Mouse (Mus musculus) 3134 (cell line): ENCODE data around the gene Ppfia1.
A peak's percentile ranks its signal among the peaks of the same experiment; 100 is the strongest.

ENCODE experiments used
- DNase-seq: peaks from one replicate; pipeline ENCODE4 v3.0.0-alpha.2; 2011; ENCODE audit warnings: low spot score; ENCODE audit not compliant: insufficient read length; ENCODE audit errors: extremely low read depth

Ppfia1 gene

DNA sequence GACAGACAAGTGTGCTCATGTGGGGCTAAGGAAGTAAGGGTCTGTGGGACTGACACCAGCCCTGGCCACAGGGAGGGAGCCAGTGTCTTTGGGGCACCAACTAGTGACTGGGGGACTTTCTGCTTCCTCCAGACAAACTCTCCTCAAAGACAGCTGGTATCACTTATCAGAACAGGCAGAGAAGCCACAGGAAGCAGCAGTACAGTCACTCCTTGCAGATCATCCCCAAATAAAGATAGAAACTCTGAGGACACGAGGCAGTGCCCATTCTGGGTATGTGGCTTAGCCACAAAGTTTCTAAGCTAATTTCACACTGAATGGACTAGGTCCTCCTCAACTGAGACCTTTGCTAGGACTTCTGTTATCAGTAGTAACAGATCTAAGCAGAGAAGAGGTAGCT, 60.6 kb downstream of the Ppfia1 start:
- no peak for DNase-seq

DNA sequence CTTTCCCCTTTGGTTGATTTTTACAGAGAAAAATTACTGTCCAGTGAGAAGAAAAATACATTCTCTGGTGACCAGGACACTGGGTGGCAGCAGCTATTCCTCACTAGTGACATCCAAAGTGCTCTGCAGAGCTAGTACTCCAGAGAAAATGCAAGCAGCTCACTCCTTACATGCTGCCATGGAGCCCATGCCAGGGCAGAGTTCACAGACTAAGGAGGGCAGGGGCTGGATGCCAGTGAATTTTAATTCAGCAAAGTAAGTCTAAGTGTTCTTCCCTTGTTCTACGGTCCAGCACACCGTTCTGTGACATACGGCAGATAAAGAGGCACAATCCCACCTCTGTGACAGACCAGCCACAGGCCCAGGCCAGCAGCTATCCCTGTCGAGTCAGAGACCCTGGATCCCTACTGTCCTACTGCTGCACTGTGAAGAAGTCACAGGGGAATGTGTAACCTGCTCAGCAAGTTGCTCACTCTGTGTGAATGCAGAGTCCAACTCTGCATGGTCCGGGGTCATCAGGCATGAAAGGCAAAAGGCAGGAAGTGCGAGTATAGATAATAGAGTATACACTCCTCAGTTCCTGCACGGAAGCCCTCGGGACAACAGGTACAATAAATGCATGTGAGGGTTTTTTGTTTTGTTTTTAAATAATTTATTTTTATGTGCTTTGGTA, 63.2 kb downstream of the Ppfia1 start:
- no peak for DNase-seq

DNA sequence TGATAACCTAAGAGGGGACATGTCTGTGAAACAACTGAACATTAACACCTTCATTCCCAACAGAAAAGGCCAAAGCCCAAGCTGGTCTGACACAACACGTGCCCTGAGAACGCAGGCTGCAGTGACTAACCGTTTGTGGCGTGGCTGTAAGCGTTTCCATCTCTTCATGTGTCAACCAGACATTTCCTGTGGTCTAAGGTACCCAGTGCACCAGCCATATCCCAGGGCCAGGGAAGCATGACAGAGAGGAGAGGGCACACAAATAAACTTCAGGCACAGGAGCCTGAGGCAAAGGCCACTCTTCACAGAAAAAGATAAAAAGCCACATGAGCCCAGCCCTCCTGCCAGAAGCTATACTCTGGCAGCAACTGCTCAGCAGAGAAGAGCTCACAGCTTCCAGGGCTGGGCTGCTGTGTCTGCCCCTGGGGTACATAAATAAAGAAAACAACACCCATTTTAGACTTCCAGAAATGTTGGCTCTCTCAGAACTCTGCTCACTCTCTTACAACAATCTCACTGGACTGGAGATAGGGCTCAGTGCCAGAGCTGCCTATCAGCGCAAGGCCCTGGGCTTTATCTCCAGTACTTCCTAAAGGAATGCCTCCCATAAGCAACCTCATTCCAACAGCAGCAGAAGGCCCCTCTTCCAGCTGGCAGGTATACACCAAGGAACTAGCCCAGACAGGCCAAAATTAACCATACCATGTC, 64.3 kb downstream of the Ppfia1 start:
- DNase-seq = no peak

DNA sequence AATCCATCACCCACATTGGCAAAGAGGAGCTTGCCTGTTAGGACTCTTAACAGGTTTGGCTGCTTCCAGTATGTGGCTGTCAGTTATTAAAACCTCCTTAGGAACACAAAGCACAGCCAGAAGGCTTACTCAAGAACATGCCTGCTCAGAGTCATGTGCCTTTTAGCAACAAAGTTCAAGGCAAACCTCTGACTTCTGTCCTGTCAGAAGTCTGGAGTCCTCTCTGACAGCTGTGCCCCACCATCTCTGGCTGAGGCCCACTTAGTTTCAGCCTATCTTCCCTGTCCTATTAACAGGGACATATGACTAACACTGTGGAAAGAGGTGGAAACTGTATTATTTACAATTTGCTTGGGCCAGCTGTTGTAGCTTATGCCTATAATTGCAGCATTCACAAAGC, 73.2 kb downstream of the Ppfia1 start:
- DNase-seq = no peak

DNA sequence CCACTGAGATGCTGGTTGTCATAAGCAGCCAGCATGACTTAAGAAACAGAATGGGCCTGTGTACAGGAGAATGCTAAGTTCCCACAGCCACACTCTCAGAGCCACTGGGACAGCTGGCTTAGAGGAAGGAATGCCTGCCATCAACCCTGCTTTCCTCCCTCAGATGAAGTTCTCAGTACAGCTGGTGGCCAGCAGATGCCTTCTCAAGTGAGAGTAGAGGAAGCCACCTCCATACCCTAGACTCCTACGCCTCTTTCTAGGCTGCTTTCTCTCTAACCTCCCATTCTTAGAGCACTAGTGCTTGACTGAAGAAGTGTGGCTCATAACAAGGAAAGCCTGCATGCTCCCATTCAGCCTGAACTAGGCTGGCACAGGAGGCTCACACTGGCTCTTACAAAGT, 74.0 kb downstream of the Ppfia1 start:
- DNase-seq = no peak

DNA sequence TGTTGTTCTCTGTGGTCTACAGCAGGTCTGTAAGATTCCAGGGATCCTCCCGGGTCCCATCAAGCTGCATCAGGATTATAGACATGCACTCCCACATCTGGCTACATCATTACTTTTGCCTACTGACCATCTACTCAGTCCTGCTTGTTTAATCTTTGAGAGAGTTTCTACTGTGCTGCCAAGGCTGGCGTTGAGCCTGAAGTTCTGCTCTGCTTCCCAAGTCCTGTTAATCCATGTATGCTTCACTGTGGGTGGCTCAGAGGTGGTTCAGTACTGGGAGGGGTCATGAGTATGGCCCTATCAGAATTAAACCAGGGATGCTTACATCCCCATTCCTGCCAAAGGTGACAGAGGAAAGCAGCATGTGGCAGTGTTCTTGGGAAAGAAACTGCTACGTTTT, 77.8 kb downstream of the Ppfia1 start:
- no peak for DNase-seq

DNA sequence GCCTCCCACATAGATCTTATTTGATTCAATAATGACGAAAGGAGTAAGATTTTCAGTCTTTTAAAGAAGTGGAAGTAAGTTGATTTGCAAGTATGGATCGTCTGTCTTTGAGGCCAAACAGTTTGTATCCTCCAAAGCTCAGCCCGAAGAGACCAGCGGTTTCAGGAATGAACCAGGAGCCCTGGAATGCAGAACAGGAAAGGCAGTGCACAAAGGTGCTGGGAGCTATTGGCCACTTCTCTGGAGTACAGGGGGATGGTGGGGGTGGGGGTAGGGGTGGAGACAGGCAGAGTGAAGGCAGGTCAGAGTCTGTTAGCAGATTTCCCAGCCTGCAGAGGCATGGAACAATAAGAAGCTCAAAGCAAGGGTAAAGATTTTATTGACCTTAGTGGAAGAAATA, 80.0 kb downstream of the Ppfia1 start:
- no peak for DNase-seq

DNA sequence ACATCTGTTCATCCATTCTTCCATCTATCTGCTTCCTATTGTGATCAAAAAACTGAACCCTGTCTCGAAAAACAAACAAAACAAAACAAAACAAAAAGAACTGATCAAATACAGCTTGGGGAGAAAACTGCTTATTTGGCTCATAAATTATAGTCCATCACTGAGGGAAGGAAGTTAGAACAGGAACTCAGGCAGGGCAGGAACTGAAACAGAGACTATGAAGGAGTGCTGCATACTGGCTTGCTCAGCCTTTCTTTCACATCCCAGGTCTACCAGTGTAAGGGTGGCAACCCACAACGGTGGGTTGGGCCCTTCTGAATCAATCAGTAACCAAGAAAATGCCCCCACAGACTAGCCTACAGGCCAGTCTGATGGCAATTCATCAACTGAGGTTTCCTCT, 82.4 kb downstream of the Ppfia1 start:
- no peak for DNase-seq

DNA sequence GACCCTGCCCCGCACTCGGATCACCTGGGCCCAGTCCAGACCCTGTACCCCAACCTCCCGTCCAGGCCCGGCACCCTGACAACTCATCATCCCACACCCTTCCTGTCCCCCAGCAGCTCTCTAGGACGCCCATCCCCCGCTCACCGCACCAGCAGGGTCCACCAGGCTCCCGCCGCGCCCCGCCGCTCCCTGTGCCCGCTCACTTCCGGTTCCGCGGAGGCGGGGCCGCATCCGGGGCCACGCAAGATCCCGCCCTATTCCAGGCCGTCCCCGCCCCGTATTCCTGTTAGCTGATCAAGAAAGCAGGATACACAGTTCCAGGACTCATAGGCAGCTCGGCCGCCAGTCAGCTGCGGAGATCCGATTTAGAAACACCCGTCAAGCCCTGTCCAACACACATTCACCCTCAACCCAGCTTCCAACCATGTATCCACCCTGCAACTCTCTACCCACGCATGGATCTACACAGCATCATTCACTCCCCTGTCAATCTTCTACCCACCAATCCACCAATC, 82.9 kb downstream of the Ppfia1 start, which contains the start of gene Cttn:
TSS of gene Cttn (minus strand) at position 465 of the 515 bp plus-strand sequence.
- peak; percentile 91 for DNase-seq

DNA sequence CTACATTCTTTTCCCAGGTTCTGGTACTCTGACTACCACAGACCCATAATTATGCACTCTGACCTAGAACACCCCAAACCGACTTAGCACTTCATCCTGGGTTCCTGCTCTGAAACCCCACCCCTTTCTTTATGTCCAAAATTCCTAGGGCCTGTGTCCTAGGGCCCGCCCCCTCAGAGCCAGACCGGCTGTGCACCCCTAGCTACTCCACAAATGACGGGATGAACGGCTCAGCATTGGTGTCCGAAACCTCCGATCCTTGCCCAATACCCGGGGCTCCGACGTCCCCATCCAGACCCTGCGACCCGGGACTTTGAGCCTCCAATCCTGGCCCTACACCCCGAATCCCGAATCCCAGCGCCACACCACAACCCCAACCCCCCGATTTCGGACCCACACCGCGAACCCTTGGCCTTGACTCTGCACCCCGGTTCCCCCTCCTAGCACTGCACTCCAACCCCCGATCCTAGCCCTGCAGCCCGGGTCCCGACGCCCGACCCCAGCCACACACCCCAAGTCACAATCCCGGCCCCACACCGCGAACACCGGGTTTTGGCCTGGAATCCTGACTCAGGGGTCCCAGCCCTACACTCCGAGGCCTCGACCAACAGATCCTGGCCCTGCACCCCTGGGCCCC, 83.5 kb downstream of the Ppfia1 start:
- DNase-seq = peak; percentile 48

DNA sequence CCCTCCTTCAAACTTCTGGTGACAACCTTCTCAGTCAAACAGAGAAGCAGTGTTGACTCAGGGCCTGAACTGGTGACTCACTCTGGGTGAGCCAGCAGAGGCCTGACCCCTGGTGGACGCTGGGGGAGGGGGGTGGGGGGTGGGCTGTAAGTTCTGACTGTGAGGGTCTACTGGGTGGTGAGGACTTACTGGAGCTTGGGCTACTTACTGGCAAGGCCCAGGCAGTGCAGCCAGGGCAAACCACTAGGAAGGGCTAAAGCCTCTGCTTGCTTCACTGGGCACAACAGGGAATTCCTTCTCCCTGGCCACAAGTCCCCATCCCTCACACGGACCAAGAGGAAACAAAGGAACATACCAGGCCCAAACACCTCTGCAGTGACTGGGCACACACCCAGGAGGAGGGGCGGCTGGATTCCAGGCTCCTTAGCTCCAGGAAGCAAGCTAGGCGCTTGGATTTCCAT, 84.3 kb downstream of the Ppfia1 start:
- peak; percentile 81 for DNase-seq

DNA sequence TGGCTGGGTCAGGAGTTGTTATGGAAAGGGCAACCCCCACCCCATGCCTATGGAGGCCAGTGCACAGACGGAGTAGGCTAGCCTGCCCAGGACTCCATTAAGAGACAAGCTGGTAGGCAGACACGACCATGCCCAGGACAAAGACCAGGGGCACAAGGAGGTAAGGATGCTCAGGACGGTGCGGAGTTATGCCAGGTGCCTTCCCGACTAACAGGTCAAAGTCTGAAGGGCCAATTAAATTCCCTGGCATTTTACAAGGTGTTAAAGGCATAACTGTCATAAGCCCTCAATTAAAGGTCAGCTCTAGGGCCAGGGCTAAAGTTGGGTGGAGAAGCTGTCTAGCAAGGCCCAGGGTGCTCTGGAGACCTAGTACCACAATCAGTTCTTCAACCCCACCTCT, 84.8 kb downstream of the Ppfia1 start:
- DNase-seq = no peak

DNA sequence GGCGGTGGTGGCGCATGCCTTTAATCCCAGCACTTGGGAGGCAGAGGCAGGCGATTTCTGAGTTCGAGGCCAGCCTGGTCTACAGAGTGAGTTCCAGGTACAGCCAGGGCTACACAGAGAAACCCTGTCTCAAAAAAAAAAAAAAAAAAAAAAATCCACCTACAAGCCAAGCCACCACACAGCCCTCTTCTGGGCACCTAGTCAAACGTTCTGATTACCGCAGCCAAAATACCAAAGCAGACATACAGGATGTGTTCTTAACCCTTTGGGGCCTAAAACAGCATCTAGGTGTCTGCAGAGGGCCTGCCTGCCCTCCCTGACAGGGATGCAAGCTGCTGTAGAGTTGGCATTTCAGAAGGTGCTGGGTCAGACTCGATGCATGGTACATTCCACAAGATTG, 91.0 kb downstream of the Ppfia1 start:
- no peak for DNase-seq

DNA sequence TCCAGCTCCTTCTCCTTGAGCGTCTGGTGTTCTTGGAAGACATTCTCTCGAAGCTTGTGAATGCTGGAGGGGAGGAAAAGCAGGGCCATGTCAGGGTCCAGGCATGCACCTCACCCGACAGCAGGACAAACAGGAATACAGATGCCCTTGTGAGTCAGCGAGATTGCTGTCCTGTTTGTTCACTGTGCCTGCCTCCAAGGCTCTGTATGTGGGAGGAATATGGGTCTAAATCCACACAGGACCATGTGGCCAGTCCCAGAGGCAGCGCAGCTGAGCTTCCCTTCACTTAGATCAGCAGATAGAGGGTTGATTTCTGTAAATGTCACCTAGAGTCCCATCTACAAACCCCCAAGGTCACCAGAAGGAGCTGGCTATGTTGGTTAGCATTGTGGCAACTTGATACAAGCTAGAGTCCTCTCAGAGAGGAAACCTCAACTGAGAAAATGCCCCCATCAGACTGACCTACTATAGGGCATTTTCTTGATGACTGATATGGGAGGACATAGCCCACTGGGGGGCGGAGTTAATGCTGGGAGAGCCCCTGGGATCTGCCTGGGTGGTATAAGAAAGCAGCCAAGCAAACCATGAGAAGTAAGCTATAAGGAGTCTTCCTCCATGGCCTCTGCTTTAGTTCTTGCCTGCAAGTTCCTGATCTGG, 92.2 kb downstream of the Ppfia1 start:
- DNase-seq = no peak

DNA sequence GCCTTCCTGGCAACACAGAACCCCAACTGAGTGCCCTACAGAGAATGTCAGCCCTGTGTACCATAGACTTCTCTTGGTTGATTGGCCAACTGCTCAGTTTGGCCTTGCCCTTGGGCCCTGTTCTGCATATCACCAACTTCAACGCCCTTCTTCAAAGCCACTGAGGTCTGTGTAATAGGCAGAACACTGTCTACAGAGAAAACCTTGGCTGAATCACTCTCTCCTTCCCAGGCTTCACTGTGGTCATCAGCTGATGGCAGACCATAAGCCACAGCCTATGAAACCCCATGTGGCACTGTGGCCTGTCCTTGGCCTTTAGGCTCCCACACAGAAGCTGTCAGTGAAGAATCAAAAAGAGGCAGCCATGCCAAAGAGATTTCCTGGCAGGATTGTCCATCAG, 94.6 kb downstream of the Ppfia1 start:
- no peak for DNase-seq

DNA sequence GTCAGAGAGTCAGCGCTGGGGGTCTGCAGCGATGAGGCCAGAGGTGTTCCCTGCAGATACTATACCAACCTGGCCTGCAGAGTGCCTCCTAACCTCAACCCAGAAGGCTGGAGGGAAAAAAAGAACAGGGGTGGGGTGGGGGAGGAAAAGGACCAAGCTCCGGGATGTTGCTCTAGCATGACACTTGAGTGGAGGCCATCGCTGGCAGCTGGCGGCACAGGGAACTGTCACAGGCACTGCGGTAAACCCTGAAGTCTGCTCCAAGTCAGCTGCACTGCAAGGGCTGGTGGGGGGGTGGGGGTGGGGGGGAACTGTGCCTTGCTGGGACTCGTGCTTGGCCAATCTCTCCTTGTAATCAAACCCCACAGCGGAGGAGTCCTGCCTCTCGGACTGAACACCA, 102.9 kb downstream of the Ppfia1 start:
- DNase-seq = no peak

DNA sequence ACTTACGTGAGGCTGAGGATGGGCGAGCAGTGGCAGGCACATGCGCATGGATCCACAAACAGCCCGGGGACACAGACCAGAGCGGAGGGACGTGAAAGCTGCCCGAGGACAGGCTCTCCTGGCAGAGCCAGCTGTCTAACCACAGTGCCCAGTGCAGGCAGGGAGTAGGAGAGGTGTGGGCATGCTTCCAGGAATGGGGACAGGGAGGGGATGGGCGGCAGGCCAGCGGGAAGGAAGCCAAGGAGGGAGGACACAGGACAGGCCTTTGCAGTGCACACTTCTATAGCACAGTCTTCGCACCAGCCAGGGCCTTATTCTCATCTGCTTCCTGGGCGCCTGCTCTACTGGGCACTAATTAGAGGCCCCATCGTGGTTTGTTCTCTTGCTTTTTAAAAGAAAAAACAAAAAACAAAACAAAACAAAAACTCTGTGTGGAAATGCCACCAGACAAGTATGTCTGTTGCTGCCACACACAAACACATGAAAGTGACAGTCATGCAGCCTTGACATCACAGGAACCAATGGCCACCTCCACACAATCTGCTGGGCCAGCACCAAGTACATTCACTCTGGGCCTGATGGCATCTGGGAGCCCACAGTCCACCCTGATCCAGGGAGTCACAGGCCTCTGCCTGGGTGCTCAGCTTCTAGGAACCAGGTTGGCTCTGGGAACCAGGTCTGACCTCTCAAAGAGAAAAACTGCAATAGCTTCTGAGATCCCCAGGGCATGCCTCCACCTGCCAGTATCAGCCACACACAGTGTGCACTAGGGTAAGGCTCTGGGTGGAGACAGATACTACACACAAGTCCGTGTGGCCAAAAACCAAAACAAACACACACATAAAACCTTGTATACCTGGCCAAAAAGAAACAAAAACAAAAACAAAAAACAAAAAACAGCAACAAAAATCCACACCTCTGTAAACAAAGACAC, 103.6 kb downstream of the Ppfia1 start:
- DNase-seq = peak; percentile 87

DNA sequence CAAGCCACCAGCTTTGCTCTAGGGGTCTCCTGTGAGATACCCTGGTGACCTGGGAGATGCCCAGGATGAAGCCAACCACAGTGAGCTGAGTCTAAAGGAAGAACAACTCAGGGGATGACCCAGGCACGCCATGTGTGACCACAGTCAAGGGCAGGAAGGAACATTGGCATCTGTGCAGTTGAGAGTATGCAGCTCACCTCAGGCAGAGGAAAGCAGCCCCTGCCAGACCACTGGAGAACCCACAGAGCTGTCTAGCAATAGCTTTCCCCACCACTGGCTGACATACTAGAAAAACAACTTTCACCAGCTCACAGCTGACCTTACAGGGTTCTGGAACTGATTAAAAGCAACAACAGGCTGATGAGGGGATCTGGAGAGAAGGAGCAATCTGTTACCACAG, 105.3 kb downstream of the Ppfia1 start:
- no peak for DNase-seq

DNA sequence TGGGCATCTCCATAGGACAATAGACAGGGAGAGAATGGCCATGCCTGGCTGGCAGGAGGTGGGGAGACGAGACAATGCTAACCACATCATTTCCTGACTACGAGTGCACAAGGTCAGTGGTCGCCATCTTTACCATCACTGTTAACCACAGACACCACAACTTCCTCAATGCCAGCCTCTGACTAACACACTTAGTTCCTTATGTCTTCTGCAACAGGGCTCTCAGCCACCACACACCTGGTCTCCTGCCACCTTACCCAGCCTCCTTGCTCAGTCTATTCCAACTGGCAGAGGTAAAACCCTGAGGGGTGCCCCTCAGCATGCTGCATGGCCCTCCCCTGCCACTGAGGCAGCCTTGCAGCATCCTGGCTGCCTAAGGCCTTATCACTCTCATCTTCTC, 106.4 kb downstream of the Ppfia1 start:
- peak; percentile 54 for DNase-seq

DNA sequence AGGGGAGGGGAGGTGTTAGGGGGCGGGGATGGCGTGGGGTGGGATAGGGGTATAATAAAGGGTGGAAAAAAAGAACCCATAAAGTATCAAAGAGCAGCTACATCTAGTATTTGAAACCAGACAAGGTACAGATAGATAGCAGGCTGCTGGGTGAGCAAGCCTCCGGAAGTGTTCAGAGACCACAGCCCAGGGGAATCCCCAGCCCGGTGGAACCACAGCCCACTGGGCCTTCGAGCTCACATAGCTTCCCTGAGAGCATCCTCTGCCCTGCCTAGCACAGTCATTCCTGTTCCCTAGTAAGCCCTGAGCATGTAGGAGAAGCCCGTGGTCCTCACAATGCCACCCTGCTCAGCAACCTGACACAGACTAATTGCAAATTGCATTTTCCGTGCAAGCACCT, 108.7 kb downstream of the Ppfia1 start:
- DNase-seq = no peak
